Mouse (Mus musculus) bone marrow macrophage, adult 2 months (primary cell): ENCODE measurements around the gene Aup1.

Experiments used
- CTCF ChIP-seq: IDR thresholded peaks from 2 replicates; pipeline ENCODE4 v1.5.1; 2012; ENCODE audit warnings: low read depth, mild to moderate bottlenecking, low read length, moderate library complexity
- POLR2A ChIP-seq: IDR thresholded peaks from 2 replicates; pipeline ENCODE4 v1.6.1; 2012; ENCODE audit warnings: mild to moderate bottlenecking, low read depth, low read length, borderline replicate concordance

- TF ChIP-seq POLR2A (no peak), CTCF (no peak)
Measured at GRCm38 (mm10) chr6:83087926-83088260, 33.6 kb downstream of the Aup1 start.
